Mouse (Mus musculus): ENCODE measurements around the gene Gm5965. TPM values are rescaled to one million over a fixed set of nuclear protein-coding genes. Genes with fewer than 3 reads are reported as not detected.

The Gm5965 gene
- polyA plus RNA-seq, 2 experiments, result not detected

DNA sequence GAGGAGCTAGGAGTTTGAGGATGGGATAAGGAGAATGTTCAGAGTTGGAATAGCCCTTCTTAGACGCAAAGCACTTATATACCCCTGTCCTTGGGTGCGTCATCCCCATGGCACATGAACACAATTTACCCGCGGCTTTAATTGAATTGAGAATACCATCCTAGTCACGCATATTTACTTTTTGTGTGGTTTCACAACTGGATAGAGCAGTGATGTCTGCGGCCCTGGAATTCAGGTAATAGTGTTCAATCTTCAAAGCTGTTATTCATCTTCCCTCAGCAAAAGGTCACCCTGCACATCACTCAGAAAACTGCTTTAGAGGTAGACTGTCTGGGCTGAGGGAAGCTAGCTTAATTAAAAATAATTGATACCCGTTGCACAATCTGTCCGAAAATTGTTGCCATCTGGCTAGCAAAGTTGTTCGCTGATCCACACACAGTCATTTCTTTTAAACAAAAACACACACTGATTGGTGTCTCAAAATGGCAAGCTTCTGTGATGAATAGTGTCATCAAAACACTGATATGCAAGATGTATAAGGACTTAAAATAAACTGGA lies 48.5 kb downstream of the Gm5965 start, which contains the start of gene Krtap14:
Gene Krtap14 (minus strand): TSS at position 51 of the 558 bp plus-strand sequence.
- DNase-seq (ENCODE audit: low spot score) (no peak), ATAC-seq (ENCODE audit: low FRiP score, low read depth) (no peak)
- H3K4me2 ChIP-seq (replicated peaks; ENCODE audit: low read depth, low read length, severe bottlenecking), result no peak within 1 kb of the TSS
- 51% methylated on average over 9 of the region's 9 CpGs for WGBS
- TF ChIP-seq POLR2A (IDR thresholded peaks at IDR 0.05; ENCODE audit: borderline replicate concordance, extremely low read depth, insufficient read depth, insufficient read length), result no peak
- H3K4me1 ChIP-seq (ENCODE audit: control insufficient read depth, insufficient read depth, low read length), result no peaks in the 10 kb centered on the region
- H3K9me3 ChIP-seq (ENCODE audit: control insufficient read depth, low read length), result no peaks in the 10 kb centered on the region
- H3K4me3 ChIP-seq (replicated peaks; ENCODE audit: low read length), result no peak within 1 kb of the TSS
- no peak within 1 kb of the TSS for H3K9ac ChIP-seq (ENCODE audit: low read depth, low read length, severe bottlenecking)
- H3K27me3 ChIP-seq (ENCODE audit: control insufficient read depth, insufficient read depth, low read length), result no peaks in the 10 kb centered on the region
- no peak within 1 kb of the TSS for H3K27ac ChIP-seq (replicated peaks; ENCODE audit: low read depth, low read length)
- H3K36me3 ChIP-seq (ENCODE audit: control insufficient read depth, insufficient read depth, low read length), result no peaks in the 10 kb centered on the region

DNA sequence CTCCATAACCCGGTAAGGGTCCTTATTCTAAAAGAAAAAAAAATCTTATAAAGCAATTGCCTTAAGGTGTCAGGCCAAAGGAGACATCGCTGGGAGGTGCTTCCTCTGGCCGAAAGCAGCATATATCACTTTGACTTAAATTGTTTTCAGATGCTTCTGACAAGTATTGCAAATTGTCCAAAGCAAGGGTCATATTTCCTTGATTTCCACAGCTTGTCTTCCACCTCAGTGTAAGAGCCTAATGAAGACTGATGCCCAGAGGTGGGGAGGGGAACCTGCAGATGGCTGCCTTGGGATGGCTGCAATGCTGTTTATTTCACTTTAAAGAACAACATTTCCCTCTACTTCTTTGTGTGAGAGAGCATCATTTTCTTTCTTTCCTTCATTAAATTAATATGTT lies 49.3 kb downstream of the Gm5965 start:
- no peak for ATAC-seq (ENCODE audit: low FRiP score, low read depth)
- H3K9me3 ChIP-seq (ENCODE audit: control insufficient read depth, low read length), result no peaks in the 10 kb centered on the region
- no peak for DNase-seq (ENCODE audit: low spot score)
- H3K4me1 ChIP-seq (ENCODE audit: control insufficient read depth, insufficient read depth, low read length), result no peaks in the 10 kb centered on the region
- no peak overlapping the region for H3K4me3 ChIP-seq (replicated peaks; ENCODE audit: low read length)
- H3K27me3 ChIP-seq (ENCODE audit: control insufficient read depth, insufficient read depth, low read length), result no peaks in the 10 kb centered on the region
- no peaks in the 10 kb centered on the region for H3K36me3 ChIP-seq (ENCODE audit: control insufficient read depth, insufficient read depth, low read length)
- no peak for TF ChIP-seq POLR2A (IDR thresholded peaks at IDR 0.05; ENCODE audit: borderline replicate concordance, extremely low read depth, insufficient read depth, insufficient read length)
- 17% methylated on average over 3 of the region's 3 CpGs for WGBS
- no peak overlapping the region for H3K4me2 ChIP-seq (replicated peaks; ENCODE audit: low read depth, low read length, severe bottlenecking)
- H3K9ac ChIP-seq (ENCODE audit: low read depth, low read length, severe bottlenecking), result no peak overlapping the region
- no peak overlapping the region for H3K27ac ChIP-seq (replicated peaks; ENCODE audit: low read depth, low read length)

Other genes with a start within 250 kb of the Gm5965 start
- gene Cldn8, start 214.7 kb upstream of the Gm5965 start, polyA plus RNA-seq (2012; rRNA removed), result 2.4 TPM in 2 replicates
- 4.5 and 5.8 TPM in 2 replicates for gene Cldn8, start 214.7 kb upstream of the Gm5965 start, polyA plus RNA-seq (2014; fragmentation: Nextera tagmentation; extraction: Ambion mirVana)
- not detected in 2 replicates for gene Krtap24-1, start 165.6 kb upstream of the Gm5965 start, polyA plus RNA-seq (2012; rRNA removed)
- not detected in 2 replicates for gene Krtap24-1, start 165.6 kb upstream of the Gm5965 start, polyA plus RNA-seq (2014; fragmentation: Nextera tagmentation; extraction: Ambion mirVana)
- not detected in 2 replicates for gene 2310079G19Rik, start 150.2 kb upstream of the Gm5965 start, polyA plus RNA-seq (2012; rRNA removed)
- not detected in 2 replicates for gene 2310079G19Rik, start 150.2 kb upstream of the Gm5965 start, polyA plus RNA-seq (2014; fragmentation: Nextera tagmentation; extraction: Ambion mirVana)
- gene Krtap26-1, start 130.1 kb upstream of the Gm5965 start, polyA plus RNA-seq (2012; rRNA removed), result not detected in 2 replicates
- not detected in 2 replicates for gene Krtap26-1, start 130.1 kb upstream of the Gm5965 start, polyA plus RNA-seq (2014; fragmentation: Nextera tagmentation; extraction: Ambion mirVana)
- gene Krtap27-1, start 106.2 kb upstream of the Gm5965 start, polyA plus RNA-seq (2012; rRNA removed), result not detected in 2 replicates
- gene Krtap27-1, start 106.2 kb upstream of the Gm5965 start, polyA plus RNA-seq (2014; fragmentation: Nextera tagmentation; extraction: Ambion mirVana), result not detected in 2 replicates
- gene 2310061N02Rik, start 69.9 kb upstream of the Gm5965 start, polyA plus RNA-seq (2012; rRNA removed), result not detected in 2 replicates
- not detected in 2 replicates for gene 2310061N02Rik, start 69.9 kb upstream of the Gm5965 start, polyA plus RNA-seq (2014; fragmentation: Nextera tagmentation; extraction: Ambion mirVana)
- gene Krtap13-1, start 49.0 kb upstream of the Gm5965 start, polyA plus RNA-seq (2012; rRNA removed), result not detected in 2 replicates
- gene Krtap13-1, start 49.0 kb upstream of the Gm5965 start, polyA plus RNA-seq (2014; fragmentation: Nextera tagmentation; extraction: Ambion mirVana), result not detected in 2 replicates
- not detected in 2 replicates for gene Krtap13, start 26.3 kb upstream of the Gm5965 start, polyA plus RNA-seq (2012; rRNA removed)
- gene Krtap13, start 26.3 kb upstream of the Gm5965 start, polyA plus RNA-seq (2014; fragmentation: Nextera tagmentation; extraction: Ambion mirVana), result not detected in 2 replicates
- gene 2310034C09Rik, start 19.0 kb upstream of the Gm5965 start, polyA plus RNA-seq (2012; rRNA removed), result not detected in 2 replicates
- not detected in 2 replicates for gene 2310034C09Rik, start 19.0 kb upstream of the Gm5965 start, polyA plus RNA-seq (2014; fragmentation: Nextera tagmentation; extraction: Ambion mirVana)
- gene 2310057N15Rik, start 3.7 kb upstream of the Gm5965 start, polyA plus RNA-seq (2012; rRNA removed), result not detected in 2 replicates
- gene 2310057N15Rik, start 3.7 kb upstream of the Gm5965 start, polyA plus RNA-seq (2014; fragmentation: Nextera tagmentation; extraction: Ambion mirVana), result not detected in 2 replicates
- gene Gm20741, start 34.3 kb downstream of the Gm5965 start, polyA plus RNA-seq (2012; rRNA removed), result not detected in 2 replicates
- not detected in 2 replicates for gene Gm20741, start 34.3 kb downstream of the Gm5965 start, polyA plus RNA-seq (2014; fragmentation: Nextera tagmentation; extraction: Ambion mirVana)
- gene Krtap15, start 42.3 kb downstream of the Gm5965 start, polyA plus RNA-seq (2012; rRNA removed), result not detected in 2 replicates
- not detected in 2 replicates for gene Krtap15, start 42.3 kb downstream of the Gm5965 start, polyA plus RNA-seq (2014; fragmentation: Nextera tagmentation; extraction: Ambion mirVana)
- not detected in 2 replicates for gene Krtap14, start 48.2 kb downstream of the Gm5965 start, polyA plus RNA-seq (2012; rRNA removed)
- gene Krtap14, start 48.2 kb downstream of the Gm5965 start, polyA plus RNA-seq (2014; fragmentation: Nextera tagmentation; extraction: Ambion mirVana), result not detected in 2 replicates
- not detected in 2 replicates for gene Krtap19-1, start 91.5 kb downstream of the Gm5965 start, polyA plus RNA-seq (2012; rRNA removed)
- not detected in 2 replicates for gene Krtap19-1, start 91.5 kb downstream of the Gm5965 start, polyA plus RNA-seq (2014; fragmentation: Nextera tagmentation; extraction: Ambion mirVana)
- not detected in 2 replicates for gene Krtap19-2, start 96.4 kb downstream of the Gm5965 start, polyA plus RNA-seq (2012; rRNA removed)
- gene Krtap19-2, start 96.4 kb downstream of the Gm5965 start, polyA plus RNA-seq (2014; fragmentation: Nextera tagmentation; extraction: Ambion mirVana), result not detected in 2 replicates
- gene Krtap19-3, start 100.1 kb downstream of the Gm5965 start, polyA plus RNA-seq (2012; rRNA removed), result not detected in 2 replicates
- not detected in 2 replicates for gene Krtap19-3, start 100.1 kb downstream of the Gm5965 start, polyA plus RNA-seq (2014; fragmentation: Nextera tagmentation; extraction: Ambion mirVana)
- gene Krtap19-4, start 107.2 kb downstream of the Gm5965 start, polyA plus RNA-seq (2012; rRNA removed), result not detected in 2 replicates
- gene Krtap19-4, start 107.2 kb downstream of the Gm5965 start, polyA plus RNA-seq (2014; fragmentation: Nextera tagmentation; extraction: Ambion mirVana), result not detected in 2 replicates
- not detected in 2 replicates for gene Krtap19-5, start 118.6 kb downstream of the Gm5965 start, polyA plus RNA-seq (2012; rRNA removed)
- gene Krtap19-5, start 118.6 kb downstream of the Gm5965 start, polyA plus RNA-seq (2014; fragmentation: Nextera tagmentation; extraction: Ambion mirVana), result not detected in 2 replicates
- gene Krtap19-9b, start 154.4 kb downstream of the Gm5965 start, polyA plus RNA-seq (2012; rRNA removed), result not detected in 2 replicates
- not detected in 2 replicates for gene Krtap19-9b, start 154.4 kb downstream of the Gm5965 start, polyA plus RNA-seq (2014; fragmentation: Nextera tagmentation; extraction: Ambion mirVana)
- not detected in 2 replicates for gene Krtap16-3, start 185.0 kb downstream of the Gm5965 start, polyA plus RNA-seq (2012; rRNA removed)
- gene Krtap16-3, start 185.0 kb downstream of the Gm5965 start, polyA plus RNA-seq (2014; fragmentation: Nextera tagmentation; extraction: Ambion mirVana), result not detected in 2 replicates
- gene Krtap22-2, start 232.9 kb downstream of the Gm5965 start, polyA plus RNA-seq (2012; rRNA removed), result not detected in 2 replicates
- gene Krtap22-2, start 232.9 kb downstream of the Gm5965 start, polyA plus RNA-seq (2014; fragmentation: Nextera tagmentation; extraction: Ambion mirVana), result not detected in 2 replicates
- not detected in 2 replicates for gene Gm10229, start 237.4 kb downstream of the Gm5965 start, polyA plus RNA-seq (2012; rRNA removed)
- not detected in 2 replicates for gene Gm10229, start 237.4 kb downstream of the Gm5965 start, polyA plus RNA-seq (2014; fragmentation: Nextera tagmentation; extraction: Ambion mirVana)